8 mouse cellular contexts compared by ENCODE assay signal in the genomic region with DNA sequence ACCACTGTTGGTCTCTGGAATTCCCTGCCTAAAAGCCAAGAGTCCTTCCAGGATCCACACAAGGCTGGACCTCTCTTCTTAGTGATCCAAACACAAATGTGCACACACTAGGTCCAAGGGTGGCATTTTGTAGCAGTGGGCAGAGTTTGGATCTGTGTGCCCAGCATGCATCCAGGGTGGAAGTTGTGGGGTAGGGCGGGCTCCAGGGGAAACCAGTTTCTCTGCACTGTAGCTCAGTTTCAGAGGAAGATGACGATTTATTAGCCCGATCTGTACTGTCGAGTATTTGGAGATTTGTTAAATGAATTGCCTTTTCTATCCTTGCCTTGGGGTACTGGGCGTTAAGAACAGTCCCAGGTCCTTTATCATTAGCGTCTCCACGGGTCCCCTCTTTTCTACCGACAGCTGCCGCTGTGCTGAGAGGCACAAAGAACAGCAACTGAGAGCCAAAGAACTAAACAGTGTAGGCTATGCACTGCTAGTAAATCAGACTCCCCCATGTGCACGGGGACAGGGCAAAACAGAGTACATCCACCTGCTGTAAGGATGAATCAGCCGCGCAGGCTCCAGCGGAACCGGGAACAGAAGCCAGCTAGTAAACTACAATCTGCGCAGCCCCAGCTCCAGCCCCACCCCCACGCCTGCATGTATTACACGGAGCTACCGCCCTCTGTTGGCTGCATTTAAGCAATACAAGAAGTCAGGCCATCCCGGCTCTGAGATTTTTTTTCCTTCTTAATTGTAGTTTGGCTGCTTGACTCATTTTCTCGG. TPM values are rescaled to one million over a fixed set of nuclear protein-coding genes. Genes with fewer than 3 reads are reported as not detected.
A peak's percentile ranks its signal among the peaks of the same experiment; 100 is the strongest.
DNase-seq lines count a peak whose midpoint lies in the region; ATAC-seq lines count a peak whose summit lies in the region.

No protein-coding gene starts in this region.

- H3K4me3 ChIP-seq in hindbrain, embryonic 16.5 days (ENCODE audit: low read length): peak overlapping the region; percentile 29

- H3K36me3 ChIP-seq in hindbrain, embryonic 16.5 days (ENCODE audit: control insufficient read depth, insufficient read depth, low read length): peaks cover 11% of the 10 kb centered on the region

- H3K9ac ChIP-seq in hindbrain, embryonic 16.5 days (ENCODE audit: low read depth, low read length): peak overlapping the region; percentile 57

- no peaks in the 10 kb centered on the region for H3K9me3 ChIP-seq in hindbrain, embryonic 16.5 days (ENCODE audit: control insufficient read depth, low read length)

- DNase-seq in WW6 (ENCODE audit: low read depth, low spot score): peak; percentile 53
- peak; percentile 87 to 91 for DNase-seq in cerebellum, postnatal 4 days (ENCODE audit: low spot score in 2 of 2)
- peak; percentile 88 for DNase-seq in gastrocnemius, adult 18-20 months (ENCODE audit: low spot score)
- DNase-seq in left cerebral cortex, adult 18-20 months (ENCODE audit: low spot score in 2 of 2): peak; percentile 94 to 98
- peak; percentile 85 to 90 for DNase-seq in lung, postnatal 4 days
- DNase-seq in retina, postnatal 7 days (ENCODE audit: low read depth, low spot score): peak; percentile 77
- peak; percentile 54 for DNase-seq in urinary bladder, postnatal 10 days (ENCODE audit: low spot score)

- peak overlapping the region; percentile 56 for H3K4me2 ChIP-seq in hindbrain, embryonic 16.5 days (ENCODE audit: low read length)

- no peaks in the 10 kb centered on the region for H3K27me3 ChIP-seq in hindbrain, embryonic 16.5 days (replicated peaks; ENCODE audit: control insufficient read depth, insufficient read depth, low read length)

- peak overlapping the region; percentile 24; the same call in 1 of the 2 replicates for H3K27ac ChIP-seq in hindbrain, embryonic 16.5 days (ENCODE audit: low read depth, low read length)

- peak; percentile 86 for ATAC-seq in hindbrain, embryonic 16.5 days

- WGBS in hindbrain, embryonic 16.5 days: 8% methylated on average over 20 of the region's 20 CpGs

- peaks cover 18% of the 10 kb centered on the region for H3K4me1 ChIP-seq in hindbrain, embryonic 16.5 days (ENCODE audit: control insufficient read depth, insufficient read depth, low read depth, low read length)

RNA-seq across cellular contexts. Expression of a gene that starts 39.7 kb away (rescaled TPM):
- 10 to 100 TPM; 90.8 to 91.0 TPM for total RNA-seq in gastrocnemius, adult 18-20 months (2021)
- 151 and 153 TPM in 2 replicates for polyA plus RNA-seq in hindbrain, embryonic 16.5 days (2015; fragmentation: Nextera tagmentation; extraction: Ambion mirVana)
- total RNA-seq in left cerebral cortex, adult 18-20 months (2021): 100 to 1,000 TPM; 221 to 228 TPM

Comparison
In these comparisons a context has a peak if more than half of its experiments do, and no peak if none do; other contexts are left out.
1. Peak in every context shown above with its lines: DNase-seq, ATAC-seq, H3K4me3 ChIP-seq and H3K27ac ChIP-seq.